Mouse (Mus musculus) A20 (cell line): ENCODE data around the gene B3galt1.

Source experiments
- DNase-seq: peaks from one replicate; pipeline ENCODE4 v3.0.0-alpha.2; 2011; ENCODE audit warnings: low read depth, low spot score

Gene B3galt1

GRCm38 (mm10) chr2:67724249-67724648 is 158.6 kb downstream of the B3galt1 start:
- no peak for DNase-seq

GRCm38 (mm10) chr2:67730771-67731170 is 165.1 kb downstream of the B3galt1 start:
- DNase-seq, result no peak

GRCm38 (mm10) chr2:67751585-67751984 is 185.9 kb downstream of the B3galt1 start:
- DNase-seq, result no peak

- DNase-seq, result no peak
Measured at GRCm38 (mm10) chr2:67756507-67756906, 190.8 kb downstream of the B3galt1 start.

GRCm38 (mm10) chr2:67787536-67787935 is 221.9 kb downstream of the B3galt1 start:
- DNase-seq, result no peak

GRCm38 (mm10) chr2:67797561-67797960 is 231.9 kb downstream of the B3galt1 start:
- DNase-seq, result no peak

GRCm38 (mm10) chr2:67799981-67800380 is 234.3 kb downstream of the B3galt1 start:
- no peak for DNase-seq

GRCm38 (mm10) chr2:67816149-67816548 is 250.5 kb downstream of the B3galt1 start:
- no peak for DNase-seq

- no peak for DNase-seq
Measured at GRCm38 (mm10) chr2:67818014-67818413, 252.3 kb downstream of the B3galt1 start.

GRCm38 (mm10) chr2:67822360-67822759 is 256.7 kb downstream of the B3galt1 start:
- no peak for DNase-seq

GRCm38 (mm10) chr2:67827697-67828096 is 262.0 kb downstream of the B3galt1 start:
- DNase-seq, result no peak

GRCm38 (mm10) chr2:67829055-67829915 is 263.6 kb downstream of the B3galt1 start:
- no peak for DNase-seq

- no peak for DNase-seq
Measured at GRCm38 (mm10) chr2:67847806-67848205, 282.1 kb downstream of the B3galt1 start.

GRCm38 (mm10) chr2:67850725-67851124 is 285.1 kb downstream of the B3galt1 start:
- no peak for DNase-seq

- DNase-seq, result no peak
Measured at GRCm38 (mm10) chr2:67858340-67858739, 292.7 kb downstream of the B3galt1 start.

- no peak for DNase-seq
Measured at GRCm38 (mm10) chr2:67859004-67859403, 293.3 kb downstream of the B3galt1 start.

GRCm38 (mm10) chr2:67873368-67873767 is 307.7 kb downstream of the B3galt1 start:
- DNase-seq, result no peak

- DNase-seq, result no peak
Measured at GRCm38 (mm10) chr2:67879836-67880235, 314.2 kb downstream of the B3galt1 start.

GRCm38 (mm10) chr2:67881713-67882281 is 316.1 kb downstream of the B3galt1 start:
- DNase-seq, result no peak

- DNase-seq, result no peak
Measured at GRCm38 (mm10) chr2:67897956-67898689, 332.5 kb downstream of the B3galt1 start.

- DNase-seq, result no peak
Measured at GRCm38 (mm10) chr2:67901574-67901973, 335.9 kb downstream of the B3galt1 start.

- DNase-seq, result no peak
Measured at GRCm38 (mm10) chr2:67902651-67903292, 337.1 kb downstream of the B3galt1 start.
